ENCODE assay signal across 15 mouse cellular contexts in genomic region chr7:7281383-7281782, GRCm38 (mm10). TPM values are rescaled to one million over a fixed set of nuclear protein-coding genes. Genes with fewer than 3 reads are reported as not detected.
DNase-seq lines count a peak whose midpoint lies in the region; ATAC-seq lines count a peak whose summit lies in the region.
"Had no signal": no experiment of that assay in that cellular context is flagged by ENCODE, and none has a peak within 500 bp of the region (broad histone marks: within the 10 kb centered on the region; RNA-seq: fewer than 3 reads in every experiment).

No protein-coding gene starts in this region.

- ATAC-seq in megakaryocyte-erythroid progenitor cell, adult 5-6 weeks (replicated peaks; ENCODE audit: low FRiP score, low TSS enrichment, poor library complexity, severe bottlenecking) = no peak
- ATAC-seq: forebrain, embryonic 16.5 days; intestine, embryonic 16.5 days; midbrain, embryonic 16.5 days had no signal

- intact Hi-C loops in heart, postnatal 10 days (cut with DNase I) = no loop called here

- peak; percentile 23 to 33 for DNase-seq in heart, adult 18-20 months
- no peak for DNase-seq in heart, postnatal 10 days
- DNase-seq in A20 (ENCODE audit: low read depth, low spot score) (peak; percentile 64), adipocyte (ENCODE audit: low spot score) (peak; percentile 1)
- DNase-seq in monocyte, adult 2 months (ENCODE audit: low read depth in 1 of 2, low spot score in 2 of 2) = peak; percentile 34 to 44
- no peak for DNase-seq in thymus, postnatal 14 days
- DNase-seq: adrenal gland, adult 2 months; cerebellum, postnatal 36 days; right cerebral cortex, postnatal 25 days; thymus, postnatal 36 days had no signal

RNA-seq across cellular contexts. Expression of gene Gm45844, which starts 3.3 kb away (rescaled TPM):
- total RNA-seq in heart, adult 18-20 months (2021) = 1 to 10 TPM; 1.8 to 2.3 TPM
- 1 to 10 TPM; 1.1 to 2.0 TPM for total RNA-seq in heart, postnatal 10 days (2021)
- total RNA-seq in megakaryocyte-erythroid progenitor cell, adult 5-6 weeks (2014; fragmentation: Nextera tagmentation) = 0.48 and 3.8 TPM in 2 replicates
- total RNA-seq in megakaryocyte-erythroid progenitor cell, adult 5-6 weeks (2017) = 4.4 TPM in 1 of 2 replicates, not detected in the other

RNA-seq across cellular contexts. Expression of gene Clcn4, which starts 19.3 kb away (rescaled TPM):
- total RNA-seq in heart, adult 18-20 months (2021) = 10 to 100 TPM; 53.4 to 57.5 TPM
- 10 to 100 TPM; 54.8 to 60.0 TPM for total RNA-seq in heart, postnatal 10 days (2021)
- 26.5 and 28.8 TPM in 2 replicates for total RNA-seq in megakaryocyte-erythroid progenitor cell, adult 5-6 weeks (2014; fragmentation: Nextera tagmentation)
- total RNA-seq in megakaryocyte-erythroid progenitor cell, adult 5-6 weeks (2017) = 26.7 and 32.5 TPM in 2 replicates

RNA-seq across cellular contexts. Expression of gene Vmn2r29, which starts 34.3 kb away (rescaled TPM):
- total RNA-seq in heart, adult 18-20 months (2021) = under 1 TPM in 1 of 2 experiments, not detected in 1; 0.26 TPM
- not detected for total RNA-seq in heart, postnatal 10 days (2021)
- 0.46 TPM in 1 of 2 replicates, not detected in the other for total RNA-seq in megakaryocyte-erythroid progenitor cell, adult 5-6 weeks (2014; fragmentation: Nextera tagmentation)
- not detected in 2 replicates for total RNA-seq in megakaryocyte-erythroid progenitor cell, adult 5-6 weeks (2017)

RNA-seq across cellular contexts. Expression of gene Vmn2r30, which starts 56.0 kb away (rescaled TPM):
- total RNA-seq in heart, adult 18-20 months (2021) = not detected
- total RNA-seq in heart, postnatal 10 days (2021) = not detected
- 0.04 TPM in 1 of 2 replicates, not detected in the other for total RNA-seq in megakaryocyte-erythroid progenitor cell, adult 5-6 weeks (2014; fragmentation: Nextera tagmentation)
- total RNA-seq in megakaryocyte-erythroid progenitor cell, adult 5-6 weeks (2017) = not detected in 2 replicates
- total RNA-seq: heart, adult 2 months had no signal

Comparison
In these comparisons a context has a peak if more than half of its experiments do, and no peak if none do; other contexts are left out.
1. DNase-seq: peak in heart, adult 18-20 months (2 of 2), A20 (single experiment), adipocyte (single experiment) and monocyte, adult 2 months (2 of 2); none in heart, postnatal 10 days (0 of 2) and thymus, postnatal 14 days (single experiment).